Mouse (Mus musculus) myocyte (in vitro differentiated cells): ENCODE measurements at regions not wholly inside any gene's neighbourhood (a gene's known extent, or its start where the extent isn't known, plus 50 kb on each side); places are given as distances from the start of the nearest gene placed in this dataset.

Experiments used
- CEBPB ChIP-seq: IDR thresholded peaks from 2 replicates; pipeline ENCODE4 v1.6.1; 2011; ENCODE audit warnings: mild to moderate bottlenecking, moderate library complexity; ENCODE audit not compliant: poor library complexity, insufficient read depth, severe bottlenecking
- E2F4 ChIP-seq: IDR thresholded peaks from one replicate; pipeline ENCODE4 v1.6.1; 2011; ENCODE audit warnings: mild to moderate bottlenecking, control low read depth, moderate library complexity; ENCODE audit not compliant: insufficient read depth
- MAX ChIP-seq: IDR thresholded peaks from one replicate; pipeline ENCODE4 v1.6.1; 2011; ENCODE audit warnings: low read depth, mild to moderate bottlenecking, control low read depth
- MYOD1 ChIP-seq, 3 experiments: IDR thresholded peaks; one replicate each; pipeline ENCODE4 v1.6.1; 2011; ENCODE audit warnings: control low read depth in 2 of 3, low read depth in 2 of 3, mild to moderate bottlenecking in 2 of 3, moderate library complexity in 1 of 3; ENCODE audit not compliant: insufficient read length in 2 of 3, control insufficient read depth in 1 of 3
- MYOG ChIP-seq, 3 experiments: IDR thresholded peaks; one replicate each; pipeline ENCODE4 v1.6.1; 2011; ENCODE audit warnings: control low read depth in 2 of 3, low read depth in 2 of 3, mild to moderate bottlenecking in 2 of 3; ENCODE audit not compliant: insufficient read length in 2 of 3, control insufficient read depth in 1 of 3, insufficient read depth in 1 of 3
- POLR2A ChIP-seq: IDR thresholded peaks from one replicate; pipeline ENCODE4 v1.6.1; 2011; ENCODE audit warnings: low read depth, mild to moderate bottlenecking, control low read depth, moderate library complexity; ENCODE audit not compliant: insufficient read length
- POLR2AphosphoS2 ChIP-seq: IDR thresholded peaks from one replicate; pipeline ENCODE4 v1.6.1; 2011; ENCODE audit warnings: low read depth, control low read depth; ENCODE audit not compliant: insufficient read length
- REST ChIP-seq: IDR thresholded peaks from one replicate; pipeline ENCODE4 v1.6.1; 2011; ENCODE audit warnings: mild to moderate bottlenecking, control low read depth, moderate library complexity; ENCODE audit not compliant: insufficient read depth, insufficient read length
- TCF3 ChIP-seq: IDR thresholded peaks from one replicate; pipeline ENCODE4 v1.6.1; 2011; ENCODE audit warnings: low read depth, control low read depth; ENCODE audit not compliant: insufficient read length
- USF1 ChIP-seq: IDR thresholded peaks from one replicate; pipeline ENCODE4 v1.6.1; 2011; ENCODE audit warnings: low read depth, mild to moderate bottlenecking, control low read depth, moderate library complexity

- TF ChIP-seq REST (no peak), TCF3 (no peak), POLR2A (no peak), MAX (no peak), E2F4 (no peak), USF1 (no peak), CEBPB (no peak), POLR2AphosphoS2 (no peak), MYOD1 (IDR thresholded peaks at IDR 0.05; ENCODE audit: control insufficient read depth in 1 of 3, insufficient read length in 2 of 3, low read depth in 2 of 3) (no peak), MYOG (IDR thresholded peaks at IDR 0.05; ENCODE audit: control insufficient read depth in 1 of 3, insufficient read depth in 1 of 3, insufficient read length in 2 of 3, low read depth in 2 of 3) (no peak)
Measured at GRCm38 (mm10) chr4:47605676-47606075, 131.2 kb downstream of the Sec61b start.
